Mouse (Mus musculus): ENCODE measurements around the gene Atxn1. TPM values are rescaled to one million over a fixed set of nuclear protein-coding genes. Genes with fewer than 3 reads are reported as not detected.

Gene Atxn1
- total RNA-seq, 2 experiments from 2014 or later = 43.3 to 46.1 TPM

DNA sequence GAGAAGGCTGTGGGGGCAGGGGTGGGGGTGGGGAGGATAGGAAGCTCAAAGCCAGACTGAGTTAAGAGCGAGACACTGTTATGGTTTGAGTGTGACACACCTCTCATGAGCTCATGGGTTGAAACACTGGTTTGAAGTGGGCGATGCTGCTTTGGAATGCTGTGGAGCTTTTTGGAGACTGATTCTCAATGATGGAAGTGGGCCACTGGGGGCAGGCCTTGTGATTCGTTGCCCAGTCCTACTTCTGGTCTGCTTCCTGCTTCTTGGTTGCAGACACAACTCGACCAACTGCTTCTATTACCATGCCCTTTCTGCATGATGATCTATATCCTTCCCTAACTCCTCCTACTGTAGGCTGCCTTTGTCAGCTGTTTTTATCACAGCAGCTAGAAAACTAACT is 216.1 kb downstream of the Atxn1 start:
- intact Hi-C loops (cut with DNase I) = loop anchor here (5.0 kb wide), 1 partner anchor 49 kb away; no protein-coding TSS in a partner anchor

GRCm38 (mm10) chr13:45745851-45746773 is 218.7 kb downstream of the Atxn1 start:
- intact Hi-C loops (cut with DNase I) = loop anchor here (5.0 kb wide), 1 partner anchor 51 kb away; no protein-coding TSS in a partner anchor
- DNase-seq = peak in 1 of 2 experiments; percentile 16

More for the DNA sequence above, 216.1 kb downstream of the Atxn1 start:
- DNase-seq = peak in 1 of 2 experiments; percentile 53

- no peak for DNase-seq
- intact Hi-C loops (cut with DNase I) = loop anchor here (5.0 kb wide), 1 partner anchor 52 kb away; no protein-coding TSS in a partner anchor
These were observed 219.9 kb downstream of the Atxn1 start for GRCm38 (mm10) chr13:45744803-45745432.

DNA sequence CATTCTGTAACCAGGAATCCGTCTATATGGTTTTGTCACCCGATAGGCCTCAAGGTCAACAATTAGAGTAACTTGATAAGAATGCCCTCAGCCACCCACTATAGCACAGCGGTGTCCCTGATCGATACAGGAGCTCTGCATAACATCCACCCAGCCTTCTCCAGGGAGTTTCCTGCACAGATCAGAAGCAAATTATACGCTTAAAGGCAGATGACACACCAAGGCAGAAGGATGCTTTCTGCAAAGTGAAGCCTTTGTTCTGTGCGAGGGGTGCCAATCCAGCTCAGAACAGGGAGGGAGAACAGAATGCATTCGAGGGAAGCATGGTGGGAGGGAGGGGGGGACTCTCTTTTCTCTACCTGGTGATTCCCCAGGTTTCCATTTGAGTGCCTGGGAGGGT is 221.0 kb downstream of the Atxn1 start:
- intact Hi-C loops (cut with DNase I) = no loop called here
- no peak for DNase-seq

GRCm38 (mm10) chr13:45740369-45740768 is 224.4 kb downstream of the Atxn1 start:
- intact Hi-C loops (cut with DNase I) = no loop called here
- no peak for DNase-seq

GRCm38 (mm10) chr13:45736241-45736640 is 228.6 kb downstream of the Atxn1 start:
- DNase-seq = no peak
- intact Hi-C loops (cut with DNase I) = no loop called here

- intact Hi-C loops (cut with DNase I) = no loop called here
- DNase-seq = no peak
These were observed 229.0 kb downstream of the Atxn1 start for GRCm38 (mm10) chr13:45735802-45736201.

DNA sequence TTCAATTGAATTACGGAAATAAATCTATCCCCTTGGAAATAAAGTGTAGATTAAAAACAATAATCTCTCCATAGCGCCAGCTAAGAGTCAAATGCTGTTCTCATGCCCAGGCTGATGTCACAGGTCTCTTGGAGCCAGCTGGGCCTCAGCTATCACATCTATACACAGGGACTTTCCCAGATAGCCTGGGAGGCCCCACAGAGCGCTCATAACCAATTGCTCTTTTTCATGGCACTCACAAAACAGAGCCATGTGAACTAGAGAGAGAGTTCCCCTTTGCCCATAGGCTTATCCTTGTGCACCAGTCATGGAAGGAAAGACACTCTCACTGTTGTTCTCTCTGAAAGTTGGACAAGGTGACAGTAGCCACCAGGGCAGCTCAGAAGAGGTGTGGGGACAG is 230.3 kb downstream of the Atxn1 start:
- no peak for DNase-seq
- intact Hi-C loops (cut with DNase I) = no loop called here

DNA sequence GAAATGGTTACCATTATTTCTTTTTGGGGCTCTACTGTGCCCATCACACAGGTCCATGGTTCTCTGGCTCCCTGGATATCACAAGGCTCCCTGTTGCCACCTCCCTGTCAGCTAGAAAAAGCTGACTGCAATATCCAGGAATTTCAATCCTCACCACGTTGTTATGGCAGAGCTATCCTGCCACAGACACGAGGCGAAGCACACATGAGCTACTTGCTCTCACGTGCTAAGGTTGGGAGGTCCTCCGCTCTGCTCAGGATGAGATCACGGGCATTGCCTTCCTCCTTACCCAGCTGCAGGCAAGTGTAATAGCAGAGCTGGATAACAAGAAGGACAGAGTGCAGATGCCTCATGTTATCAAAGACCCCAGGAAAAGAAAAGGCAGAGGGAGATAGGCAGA is 232.2 kb downstream of the Atxn1 start:
- intact Hi-C loops (cut with DNase I) = no loop called here
- no peak for DNase-seq

GRCm38 (mm10) chr13:45726917-45727316 is 237.9 kb downstream of the Atxn1 start:
- intact Hi-C loops (cut with DNase I) = no loop called here
- DNase-seq = no peak

- intact Hi-C loops (cut with DNase I) = no loop called here
- no peak for DNase-seq
These were observed 238.6 kb downstream of the Atxn1 start for GRCm38 (mm10) chr13:45726181-45726580.

- intact Hi-C loops (cut with DNase I) = no loop called here
These were observed 240.1 kb downstream of the Atxn1 start for GRCm38 (mm10) chr13:45724507-45725259.

GRCm38 (mm10) chr13:45722885-45723284 is 241.9 kb downstream of the Atxn1 start:
- intact Hi-C loops (cut with DNase I) = no loop called here
- no peak for DNase-seq

More at GRCm38 (mm10) chr13:45724507-45725259, 240.1 kb downstream of the Atxn1 start:
- DNase-seq = no peak

GRCm38 (mm10) chr13:45721621-45722020 is 243.2 kb downstream of the Atxn1 start:
- intact Hi-C loops (cut with DNase I) = no loop called here

GRCm38 (mm10) chr13:45718850-45719249 is 246.0 kb downstream of the Atxn1 start:
- intact Hi-C loops (cut with DNase I) = no loop called here
- no peak for DNase-seq

More at GRCm38 (mm10) chr13:45721621-45722020, 243.2 kb downstream of the Atxn1 start:
- DNase-seq = peak; percentile 42 to 54

- no peak for DNase-seq
- intact Hi-C loops (cut with DNase I) = no loop called here
These were observed 249.1 kb downstream of the Atxn1 start for GRCm38 (mm10) chr13:45715583-45716180.

GRCm38 (mm10) chr13:45710041-45710440 is 254.8 kb downstream of the Atxn1 start:
- no peak for DNase-seq
- intact Hi-C loops (cut with DNase I) = no loop called here

DNA sequence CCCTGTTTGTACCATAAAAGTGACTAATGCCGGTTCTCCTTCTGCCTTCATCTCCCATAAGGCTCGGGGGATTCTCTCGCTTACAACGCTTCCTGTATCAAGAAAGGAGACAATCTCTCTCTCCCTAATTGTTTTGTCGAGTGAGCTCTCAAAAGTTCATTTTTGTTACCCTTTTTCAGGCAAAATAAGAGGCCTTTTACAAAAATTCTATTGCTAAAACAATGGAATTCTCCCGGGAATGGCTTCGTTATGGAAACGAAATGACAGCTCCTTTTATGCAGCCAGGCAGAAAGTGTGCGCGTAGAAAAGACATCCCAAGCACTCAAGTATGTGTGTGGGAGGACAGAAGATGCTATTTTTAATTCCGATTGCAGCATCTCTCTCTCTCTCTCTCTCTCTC is 255.4 kb downstream of the Atxn1 start:
- no peak for DNase-seq
- intact Hi-C loops (cut with DNase I) = no loop called here

DNA sequence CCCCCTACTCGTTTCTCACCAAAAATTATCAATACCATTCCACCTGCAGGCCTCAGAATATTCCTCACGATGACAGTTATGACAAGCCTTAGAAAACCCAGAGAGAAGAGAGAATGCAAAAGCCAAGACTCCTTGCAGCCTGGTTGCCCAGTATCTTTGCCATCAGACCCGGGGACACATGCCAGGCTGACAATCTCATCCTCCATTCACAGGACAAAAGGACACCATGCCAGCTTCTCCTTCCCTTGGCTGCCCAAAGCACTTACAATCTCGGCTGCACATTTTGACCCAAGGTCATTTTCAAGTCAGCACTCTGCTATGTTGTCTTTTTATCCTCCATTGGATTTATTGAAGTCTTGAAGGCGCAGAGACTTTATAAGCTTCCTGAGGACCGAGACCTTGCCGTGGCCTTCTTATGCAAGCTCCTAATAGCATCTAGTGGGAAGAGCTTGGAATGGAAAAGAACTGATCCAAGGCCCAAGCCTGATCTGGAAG is 263.5 kb downstream of the Atxn1 start:
- no peak for DNase-seq
- intact Hi-C loops (cut with DNase I) = no loop called here

DNA sequence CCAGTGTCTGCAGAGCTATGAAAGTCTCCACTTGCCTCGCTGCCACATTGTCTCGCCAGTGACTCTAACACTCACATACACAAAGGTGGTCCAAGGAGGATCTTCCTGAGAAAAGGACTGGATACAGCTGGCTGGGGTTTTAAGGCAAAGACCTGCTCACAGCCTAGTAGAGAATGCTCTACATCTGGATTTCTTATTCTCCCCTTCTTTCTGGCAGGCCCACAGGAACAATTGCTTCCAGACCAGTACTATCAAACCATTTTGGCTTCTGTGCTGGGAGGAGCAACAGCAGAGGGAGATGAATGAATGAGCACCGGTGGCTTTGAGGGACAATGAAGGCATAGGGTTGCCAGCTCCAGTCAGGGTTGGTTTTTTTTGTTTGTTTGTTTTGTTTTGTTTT is 265.8 kb downstream of the Atxn1 start:
- no peak for DNase-seq
- intact Hi-C loops (cut with DNase I) = no loop called here
